Mouse (Mus musculus) CH12.LX (cell line): ENCODE measurements at regions not wholly inside any gene's neighbourhood (a gene's known extent, or its start where the extent isn't known, plus 50 kb on each side); places are given as distances from the start of the nearest gene placed in this dataset.

ENCODE experiments used
- CTCF ChIP-seq, 2 experiments: IDR thresholded peaks in 1 of 2; conservative IDR thresholded peaks in 1 of 2; 2 replicates each; pipeline ENCODE4 v1.5.1; 2011 to 2012; ENCODE audit warnings: low read depth in 2 of 2, low read length in 2 of 2, improper control_type of control experiment in 1 of 2, inconsistent platforms in 1 of 2, mild to moderate bottlenecking in 1 of 2, moderate library complexity in 1 of 2
- EP300 ChIP-seq: IDR thresholded peaks from 2 replicates; pipeline ENCODE4 v1.6.1; 2011; ENCODE audit warnings: low read length, improper control_type of control experiment
- JUND ChIP-seq: conservative IDR thresholded peaks from 2 replicates; pipeline ENCODE4 v1.6.1; 2011; ENCODE audit warnings: low read depth, low read length, improper control_type of control experiment
- MAX ChIP-seq: IDR thresholded peaks from 2 replicates; pipeline ENCODE4 v1.6.1; 2011; ENCODE audit warnings: low read length, improper control_type of control experiment
- POLR2A ChIP-seq: IDR thresholded peaks from 2 replicates; pipeline ENCODE4 v1.6.1; 2011; ENCODE audit warnings: low read depth, mild to moderate bottlenecking, improper control_type of control experiment, low read length
- USF2 ChIP-seq: conservative IDR thresholded peaks from 2 replicates; pipeline ENCODE4 v1.6.1; 2011; ENCODE audit warnings: low read depth, low read length, improper control_type of control experiment

DNA sequence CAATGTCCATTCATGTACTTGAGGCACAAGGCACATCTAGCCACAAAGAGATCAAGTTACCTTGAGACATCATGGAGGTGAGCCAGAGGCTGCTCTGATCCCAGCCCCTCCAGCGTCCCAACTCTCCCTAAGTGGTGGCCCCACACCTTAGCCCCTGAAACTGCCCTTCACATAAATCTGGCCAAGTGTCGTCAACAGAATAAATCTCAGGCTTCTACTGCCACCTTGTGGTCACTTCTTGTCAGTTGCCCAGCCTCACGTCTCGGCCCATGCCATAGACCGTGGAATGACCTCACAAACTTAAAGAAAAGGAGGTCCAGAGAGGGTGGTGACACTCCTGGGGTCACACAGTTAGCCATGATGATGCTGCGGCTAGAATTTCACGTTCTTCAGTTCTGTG, 82.0 kb upstream of the Foxk1 start:
- TF ChIP-seq POLR2A (no peak), MAX (no peak), JUND (no peak), CTCF (conservative IDR thresholded peaks at IDR 0.05 in 1 of 2, IDR thresholded peaks at IDR 0.05 in 1 of 2; ENCODE audit: low read depth in 2 of 2, low read length in 2 of 2) (peak; percentile 51 to 81), USF2 (no peak), EP300 (no peak)
